Mouse (Mus musculus) kidney, embryonic 14.5 days (tissue): ENCODE data around the gene Cd3eap. TPM values are rescaled to one million over a fixed set of nuclear protein-coding genes. Genes with fewer than 3 reads are reported as not detected.
A peak's percentile ranks its signal among the peaks of the same experiment; 100 is the strongest.

Experiments
- ATAC-seq: fragments of 200-750 bp; cut with Nextera tagmentation; 2 replicates; pipeline ENCODE4 v1.8.0; 2017; ENCODE audit warnings: moderate number of reproducible peaks, mild to moderate bottlenecking, moderate TSS enrichment, moderate library complexity; ENCODE audit not compliant: low FRiP score, low TSS enrichment
- H3K27ac ChIP-seq: fragments of 300-500 bp; sonication (generic); 2 replicates; pipeline ENCODE4 v1.5.1; 2014; ENCODE audit warnings: low read depth, mild to moderate bottlenecking, low read length, moderate library complexity, mixed read lengths
- H3K27me3 ChIP-seq: fragments of 300-500 bp; sonication (generic); 2 replicates; pipeline ENCODE4 v1.6.1; 2014; ENCODE audit warnings: mild to moderate bottlenecking, low read length; ENCODE audit not compliant: control insufficient read depth, insufficient read depth
- H3K36me3 ChIP-seq: fragments of 300-500 bp; sonication (generic); 2 replicates; pipeline ENCODE4 v1.6.1; 2014; ENCODE audit warnings: low read length, mixed read lengths; ENCODE audit not compliant: control insufficient read depth, insufficient read depth
- H3K4me1 ChIP-seq: fragments of 300-500 bp; sonication (generic); 2 replicates; pipeline ENCODE4 v1.6.1; 2014; ENCODE audit warnings: low read length, mixed read lengths; ENCODE audit not compliant: control insufficient read depth, insufficient read depth
- H3K4me2 ChIP-seq: fragments of 300-500 bp; sonication (generic); replicated peaks from 2 replicates; pipeline ENCODE4 v1.6.1; 2014; ENCODE audit warnings: low read depth, mild to moderate bottlenecking, low read length
- H3K4me3 ChIP-seq: fragments of 300-500 bp; sonication (generic); 2 replicates; pipeline ENCODE4 v1.5.1; 2014; ENCODE audit warnings: mild to moderate bottlenecking, low read length
- H3K9ac ChIP-seq: fragments of 300-500 bp; sonication (generic); 2 replicates; pipeline ENCODE4 v1.6.1; 2014; ENCODE audit warnings: low read depth, mild to moderate bottlenecking, low read length, moderate library complexity
- H3K9me3 ChIP-seq: fragments of 300-500 bp; sonication (generic); 2 replicates; pipeline ENCODE4 v1.6.1; 2016; ENCODE audit warnings: low read length; ENCODE audit not compliant: control insufficient read depth
- WGBS: fragments of 180-500 bp; shearing (Covaris S2); extraction: QIAGEN DNeasy Blood & Tissue Kit; methylation state at CpG from one replicate; pipeline ENCODE4 v1.1.7; 2014; 5-methylcytosine and 5-hydroxymethylcytosine counted together
- polyA plus RNA-seq: library from polyadenylated mRNA; unstranded; fragments of >200 nt; fragmentation: Nextera tagmentation; extraction: Ambion mirVana; gene quantifications from 2 replicates; pipeline ENCODE4 v1.2.1, GENCODE M21; 2014

Gene Cd3eap
- polyA plus RNA-seq, 1 experiment from 2014 or later = 26.8 TPM

GRCm38 (mm10) chr7:19357381-19358375 lies 1.6 kb downstream of the Cd3eap start:
- H3K9ac ChIP-seq = no peak overlapping the region; the same call in 1 of the 2 replicates
- H3K36me3 ChIP-seq = peaks cover 40% of the 10 kb centered on the region
- H3K4me1 ChIP-seq = 0 out of 2 replicates have a peak, but pooled peaks cover 4% of the 10 kb centered on the region
- no peak for ATAC-seq
- H3K4me2 ChIP-seq = peak overlapping the region; percentile 98
- H3K4me3 ChIP-seq = peak overlapping the region; percentile 82; the same call in 1 of the 2 replicates
- H3K9me3 ChIP-seq = no peaks in the 10 kb centered on the region
- WGBS = 93% methylated on average over 25 of the region's 25 CpGs
- no peak overlapping the region for H3K27ac ChIP-seq
- no peaks in the 10 kb centered on the region for H3K27me3 ChIP-seq

GRCm38 (mm10) chr7:19356311-19356710 lies 3.0 kb downstream of the Cd3eap start:
- Histone ChIP-seq H3K9ac (no peak overlapping the region), H3K4me2 (no peak overlapping the region), H3K27me3 (no peaks in the 10 kb centered on the region), H3K9me3 (no peaks in the 10 kb centered on the region), H3K36me3 (peaks cover 51% of the 10 kb centered on the region), H3K4me3 (no peak overlapping the region), H3K4me1 (0 out of 2 replicates have a peak, but pooled peaks cover 4% of the 10 kb centered on the region), H3K27ac (no peak overlapping the region)
- 60% methylated on average over 10 of the region's 10 CpGs for WGBS
- ATAC-seq = no peak

- WGBS = 84% methylated on average over 5 of the region's 5 CpGs
- H3K36me3 ChIP-seq = peaks cover 61% of the 10 kb centered on the region
These were observed 4.3 kb downstream of the Cd3eap start for GRCm38 (mm10) chr7:19354991-19355390.

GRCm38 (mm10) chr7:19350221-19350620 lies 9.1 kb downstream of the Cd3eap start:
- ATAC-seq = no peak
- H3K4me2 ChIP-seq = no peak overlapping the region
- H3K4me3 ChIP-seq = no peak overlapping the region
- peaks cover 56% of the 10 kb centered on the region for H3K36me3 ChIP-seq
- H3K9me3 ChIP-seq = no peaks in the 10 kb centered on the region
- H3K27ac ChIP-seq = no peak overlapping the region
- no peak overlapping the region for H3K9ac ChIP-seq
- no peaks in the 10 kb centered on the region for H3K27me3 ChIP-seq
- peaks cover 11% of the 10 kb centered on the region for H3K4me1 ChIP-seq
- 92% methylated on average over 8 of the region's 8 CpGs for WGBS

More at GRCm38 (mm10) chr7:19354991-19355390, 4.3 kb downstream of the Cd3eap start:
- H3K4me2 ChIP-seq = no peak overlapping the region
- H3K27ac ChIP-seq = no peak overlapping the region
- H3K9ac ChIP-seq = no peak overlapping the region
- no peak overlapping the region for H3K4me3 ChIP-seq
- H3K27me3 ChIP-seq = no peaks in the 10 kb centered on the region
- no peaks in the 10 kb centered on the region for H3K9me3 ChIP-seq
- H3K4me1 ChIP-seq = no peaks in the 10 kb centered on the region
- no peak for ATAC-seq

- Histone ChIP-seq H3K27me3 (no peaks in the 10 kb centered on the region), H3K9me3 (no peaks in the 10 kb centered on the region), H3K36me3 (peaks cover 47% of the 10 kb centered on the region), H3K4me3 (no peak overlapping the region), H3K9ac (no peak overlapping the region), H3K4me2 (no peak overlapping the region; the same call in 1 of the 2 replicates), H3K4me1 (peaks cover 14% of the 10 kb centered on the region), H3K27ac (no peak overlapping the region)
- WGBS = 79% methylated on average over 13 of the region's 13 CpGs
- no peak for ATAC-seq
These were observed 9.9 kb downstream of the Cd3eap start for GRCm38 (mm10) chr7:19349188-19349915.

GRCm38 (mm10) chr7:19344938-19345471 lies 14.3 kb downstream of the Cd3eap start:
- Histone ChIP-seq H3K9ac (peak overlapping the region; percentile 69), H3K27me3 (peaks cover 8% of the 10 kb centered on the region; the same call in 1 of the 2 replicates), H3K27ac (peak overlapping the region; percentile 92), H3K9me3 (no peaks in the 10 kb centered on the region), H3K4me1 (peaks cover 22% of the 10 kb centered on the region), H3K4me3 (peak overlapping the region; percentile 76), H3K4me2 (peak overlapping the region; percentile 84), H3K36me3 (peaks cover 15% of the 10 kb centered on the region)
- peak; percentile 94 for ATAC-seq
- WGBS = under 1% methylated on average over 31 of the region's 31 CpGs

GRCm38 (mm10) chr7:19344237-19344847 lies 14.9 kb downstream of the Cd3eap start, which contains the start of gene Ercc1:
Gene Ercc1, plus strand, starts transcription at chr7:19344778.
- ATAC-seq = no peak

GRCm38 (mm10) chr7:19343210-19343808 lies 16.0 kb downstream of the Cd3eap start:
- H3K9me3 ChIP-seq = no peaks in the 10 kb centered on the region
- H3K4me3 ChIP-seq = no peak overlapping the region
- ATAC-seq = no peak
- WGBS = 1% methylated on average over 11 of the region's 11 CpGs
- H3K27me3 ChIP-seq = peaks cover 8% of the 10 kb centered on the region; the same call in 1 of the 2 replicates
- H3K9ac ChIP-seq = no peak overlapping the region
- H3K27ac ChIP-seq = no peak overlapping the region
- peaks cover 4% of the 10 kb centered on the region for H3K36me3 ChIP-seq
- H3K4me2 ChIP-seq = peak overlapping the region; percentile 1; the same call in 1 of the 2 replicates
- peaks cover 19% of the 10 kb centered on the region for H3K4me1 ChIP-seq

More at GRCm38 (mm10) chr7:19344237-19344847, 14.9 kb downstream of the Cd3eap start, which contains the start of gene Ercc1:
- H3K27me3 ChIP-seq = peaks cover 8% of the 10 kb centered on the region; the same call in 1 of the 2 replicates
- peaks cover 12% of the 10 kb centered on the region for H3K36me3 ChIP-seq
- no peaks in the 10 kb centered on the region for H3K9me3 ChIP-seq
- H3K4me3 ChIP-seq = peak within 1 kb of the TSS; percentile 76
- 24% methylated on average over 12 of the region's 12 CpGs for WGBS
- peak within 1 kb of the TSS; percentile 69 for H3K9ac ChIP-seq
- peak within 1 kb of the TSS; percentile 92 for H3K27ac ChIP-seq
- peak within 1 kb of the TSS; percentile 84 for H3K4me2 ChIP-seq
- H3K4me1 ChIP-seq = peaks cover 19% of the 10 kb centered on the region
